Mouse (Mus musculus): ENCODE data around the gene Pik3r1. TPM values are rescaled to one million over a fixed set of nuclear protein-coding genes. Genes with fewer than 3 reads are reported as not detected.

The Pik3r1 gene
- 6.7 and 7.3 TPM in 2 replicates for total RNA-seq (2012; rRNA removed)

DNA sequence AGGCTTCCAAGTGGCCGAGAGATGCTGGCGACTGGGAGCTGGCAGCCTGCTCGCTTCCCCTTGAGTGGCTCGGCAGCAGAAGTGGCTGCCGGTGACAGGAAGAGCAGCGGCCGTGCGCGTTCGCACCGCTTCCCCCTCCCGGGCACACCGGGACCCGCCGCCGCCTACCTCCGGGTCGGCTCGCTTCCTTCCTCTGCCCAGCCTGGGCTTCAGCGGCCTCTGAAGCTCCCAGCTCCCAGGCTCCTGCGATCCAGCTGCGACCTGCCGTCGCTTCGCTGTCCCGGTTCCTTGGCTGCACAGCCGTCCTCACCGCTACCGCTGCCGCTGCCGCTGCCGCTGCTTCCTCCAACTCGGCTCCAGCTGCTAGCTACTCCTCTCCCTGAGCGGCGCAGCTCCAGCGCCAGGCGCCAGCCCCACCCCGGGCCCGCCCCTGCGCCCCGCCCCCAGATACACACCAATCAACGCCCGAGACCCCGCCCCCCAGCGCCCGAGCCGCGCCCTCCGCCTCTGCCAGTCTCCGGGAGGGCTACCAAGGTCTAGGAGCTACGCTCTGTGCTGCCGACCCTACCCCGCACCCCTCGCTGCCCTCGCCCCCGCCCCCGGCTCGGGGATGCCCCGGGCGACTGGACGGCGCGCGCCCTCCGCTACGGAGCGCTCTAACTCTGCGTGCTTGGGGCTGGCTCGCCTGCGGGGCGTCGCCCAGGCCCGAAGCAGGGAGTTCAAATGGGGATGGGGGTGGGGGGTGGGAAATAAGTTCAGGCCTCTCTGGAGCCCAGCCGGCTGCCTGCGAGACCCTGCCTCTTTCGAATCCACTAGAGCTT is at the start of gene Pik3r1:
Gene Pik3r1, minus strand, starts transcription at position 409 of the 821 bp plus-strand sequence.
- H3K4me1 ChIP-seq (ENCODE audit: control insufficient read depth in 2 of 2, insufficient read depth in 2 of 2, low read length in 2 of 2, poor library complexity in 1 of 2), result peaks cover 0 to 5% of the 10 kb centered on the region in 2 experiments; a peak in 3 of 4 replicates
- no peaks in the 10 kb centered on the region for H3K36me3 ChIP-seq (ENCODE audit: control insufficient read depth, insufficient read depth, low read length, poor library complexity, severe bottlenecking)
- peak within 1 kb of the TSS; percentile 94 to 98 for H3K4me3 ChIP-seq (ENCODE audit: insufficient read depth in 1 of 2, low read depth in 1 of 2, low read length in 2 of 2, poor library complexity in 1 of 2, severe bottlenecking in 1 of 2)
- in situ Hi-C loops (cut with MboI; ENCODE audit: low sequenced_read_pairs in 2 of 2, unreplicated experiment in 2 of 2), result no loop called here
- H3K27ac ChIP-seq (ENCODE audit: insufficient read depth, low read depth, low read length, poor library complexity, severe bottlenecking), result no peak within 1 kb of the TSS
- TF ChIP-seq ZC3H11A (IDR thresholded peaks at IDR 0.05; ENCODE audit: borderline replicate concordance, low read depth, low read length) (no peak), CHD2 (IDR thresholded peaks at IDR 0.05; ENCODE audit: low read depth, low read length) (no peak), MAFK (IDR thresholded peaks at IDR 0.05; ENCODE audit: insufficient read depth, low read depth, low read length) (no peak), HCFC1 (IDR thresholded peaks at IDR 0.05; ENCODE audit: borderline replicate concordance, insufficient read depth, low read length) (no peak), ZNF384 (IDR thresholded peaks at IDR 0.05; ENCODE audit: low read depth, low read length) (no peak)
- peak within 1 kb of the TSS; percentile 89 for H3K9ac ChIP-seq (ENCODE audit: insufficient read depth, low read depth, low read length, poor library complexity, severe bottlenecking)
- H3K9me3 ChIP-seq (ENCODE audit: control insufficient read depth, insufficient read depth, low read depth, low read length), result no peaks in the 10 kb centered on the region
- peak; percentile 92 for DNase-seq (ENCODE audit: low read depth, low spot score)

GRCm38 (mm10) chr13:101813267-101813900 is 45.4 kb upstream of the Pik3r1 start:
- TF ChIP-seq CHD2 (IDR thresholded peaks at IDR 0.05; ENCODE audit: low read depth, low read length) (no peak), HCFC1 (IDR thresholded peaks at IDR 0.05; ENCODE audit: borderline replicate concordance, insufficient read depth, low read length) (no peak), MAFK (IDR thresholded peaks at IDR 0.05; ENCODE audit: insufficient read depth, low read depth, low read length) (no peak), ZNF384 (IDR thresholded peaks at IDR 0.05; ENCODE audit: low read depth, low read length) (no peak), ZC3H11A (IDR thresholded peaks at IDR 0.05; ENCODE audit: borderline replicate concordance, low read depth, low read length) (no peak)
- H3K9me3 ChIP-seq (ENCODE audit: control insufficient read depth, insufficient read depth, low read depth, low read length), result no peaks in the 10 kb centered on the region
- no peak overlapping the region for H3K27ac ChIP-seq (ENCODE audit: insufficient read depth, low read depth, low read length, poor library complexity, severe bottlenecking)
- H3K4me3 ChIP-seq (ENCODE audit: insufficient read depth in 1 of 2, low read depth in 1 of 2, low read length in 2 of 2, poor library complexity in 1 of 2, severe bottlenecking in 1 of 2), result no peak overlapping the region
- no peaks in the 10 kb centered on the region for H3K36me3 ChIP-seq (ENCODE audit: control insufficient read depth, insufficient read depth, low read length, poor library complexity, severe bottlenecking)
- in situ Hi-C loops (cut with MboI; ENCODE audit: low sequenced_read_pairs in 2 of 2, unreplicated experiment in 2 of 2), result no loop called here
- no peaks in the 10 kb centered on the region for H3K4me1 ChIP-seq (ENCODE audit: control insufficient read depth in 2 of 2, insufficient read depth in 2 of 2, low read length in 2 of 2, poor library complexity in 1 of 2)
- no peak for DNase-seq (ENCODE audit: low read depth, low spot score)
- no peak overlapping the region for H3K9ac ChIP-seq (ENCODE audit: insufficient read depth, low read depth, low read length, poor library complexity, severe bottlenecking)

GRCm38 (mm10) chr13:101812341-101812740 is 44.3 kb upstream of the Pik3r1 start:
- TF ChIP-seq CHD2 (IDR thresholded peaks at IDR 0.05; ENCODE audit: low read depth, low read length), result no peak
- TF ChIP-seq ZC3H11A (IDR thresholded peaks at IDR 0.05; ENCODE audit: borderline replicate concordance, low read depth, low read length), result no peak
- no peak for TF ChIP-seq MAFK (IDR thresholded peaks at IDR 0.05; ENCODE audit: insufficient read depth, low read depth, low read length)
- no peak for TF ChIP-seq HCFC1 (IDR thresholded peaks at IDR 0.05; ENCODE audit: borderline replicate concordance, insufficient read depth, low read length)
- TF ChIP-seq ZNF384 (IDR thresholded peaks at IDR 0.05; ENCODE audit: low read depth, low read length), result no peak
- no peaks in the 10 kb centered on the region for H3K4me1 ChIP-seq (ENCODE audit: control insufficient read depth in 2 of 2, insufficient read depth in 2 of 2, low read length in 2 of 2, poor library complexity in 1 of 2)
- H3K9ac ChIP-seq (ENCODE audit: insufficient read depth, low read depth, low read length, poor library complexity, severe bottlenecking), result no peak overlapping the region
- H3K36me3 ChIP-seq (ENCODE audit: control insufficient read depth, insufficient read depth, low read length, poor library complexity, severe bottlenecking), result no peaks in the 10 kb centered on the region
- no peak for DNase-seq (ENCODE audit: low read depth, low spot score)
- H3K27ac ChIP-seq (ENCODE audit: insufficient read depth, low read depth, low read length, poor library complexity, severe bottlenecking), result no peak overlapping the region
- H3K4me3 ChIP-seq (ENCODE audit: insufficient read depth in 1 of 2, low read depth in 1 of 2, low read length in 2 of 2, poor library complexity in 1 of 2, severe bottlenecking in 1 of 2), result no peak overlapping the region
- in situ Hi-C loops (cut with MboI; ENCODE audit: low sequenced_read_pairs in 2 of 2, unreplicated experiment in 2 of 2), result no loop called here
- no peaks in the 10 kb centered on the region for H3K9me3 ChIP-seq (ENCODE audit: control insufficient read depth, insufficient read depth, low read depth, low read length)

DNA sequence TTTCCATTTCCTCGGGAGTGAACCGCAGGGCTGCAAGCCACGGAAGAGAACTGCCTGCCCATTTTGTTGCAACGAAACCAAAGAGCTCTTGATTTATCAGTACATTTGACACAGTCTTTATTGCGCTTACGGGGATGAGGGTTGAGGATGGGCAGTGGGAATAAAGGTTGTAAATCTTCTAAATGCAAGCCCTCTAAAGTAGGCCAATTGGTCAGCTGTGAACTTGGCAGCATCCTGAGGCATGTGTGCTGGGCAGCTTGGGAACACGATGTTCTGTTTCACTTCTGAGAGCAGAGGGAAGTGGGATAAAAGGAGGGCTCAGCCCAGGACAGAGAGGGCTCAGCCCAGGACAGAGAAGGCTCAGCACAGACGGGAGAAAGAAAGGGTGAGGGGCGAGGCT is 43.9 kb upstream of the Pik3r1 start:
- DNase-seq (ENCODE audit: low read depth, low spot score), result no peak
- Histone ChIP-seq H3K9ac (ENCODE audit: insufficient read depth, low read depth, low read length, poor library complexity, severe bottlenecking) (no peak overlapping the region), H3K27ac (ENCODE audit: insufficient read depth, low read depth, low read length, poor library complexity, severe bottlenecking) (no peak overlapping the region), H3K4me3 (ENCODE audit: insufficient read depth in 1 of 2, low read depth in 1 of 2, low read length in 2 of 2, poor library complexity in 1 of 2, severe bottlenecking in 1 of 2) (no peak overlapping the region), H3K9me3 (ENCODE audit: control insufficient read depth, insufficient read depth, low read depth, low read length) (no peaks in the 10 kb centered on the region), H3K4me1 (ENCODE audit: control insufficient read depth in 2 of 2, insufficient read depth in 2 of 2, low read length in 2 of 2, poor library complexity in 1 of 2) (no peaks in the 10 kb centered on the region), H3K36me3 (ENCODE audit: control insufficient read depth, insufficient read depth, low read length, poor library complexity, severe bottlenecking) (no peaks in the 10 kb centered on the region)
- no peak for TF ChIP-seq HCFC1 (IDR thresholded peaks at IDR 0.05; ENCODE audit: borderline replicate concordance, insufficient read depth, low read length)
- no peak for TF ChIP-seq MAFK (IDR thresholded peaks at IDR 0.05; ENCODE audit: insufficient read depth, low read depth, low read length)
- no peak for TF ChIP-seq ZC3H11A (IDR thresholded peaks at IDR 0.05; ENCODE audit: borderline replicate concordance, low read depth, low read length)
- TF ChIP-seq ZNF384 (IDR thresholded peaks at IDR 0.05; ENCODE audit: low read depth, low read length), result no peak
- in situ Hi-C loops (cut with MboI; ENCODE audit: low sequenced_read_pairs in 2 of 2, unreplicated experiment in 2 of 2), result no loop called here

Measured in ES-E14 (cell line).